Mouse (Mus musculus) thymus, postnatal 4 days (tissue): ENCODE measurements around the gene Rai14.
"Not testable (repeated sequence)": the region's sequence is repeated elsewhere in the genome, so short reads cannot be mapped to it uniquely, and the experiment has no call there.

ENCODE experiments used
- DNase-seq: peaks from one replicate; pipeline ENCODE4 v3.0.0; 2021

Rai14 gene

GRCm38 (mm10) chr15:10599413-10599812 lies 115.0 kb downstream of the Rai14 start:
- no peak for DNase-seq

- no peak for DNase-seq
These were observed 115.9 kb downstream of the Rai14 start for GRCm38 (mm10) chr15:10598259-10599225.

GRCm38 (mm10) chr15:10596871-10597270 lies 117.6 kb downstream of the Rai14 start:
- DNase-seq = no peak

- DNase-seq = no peak
These were observed 119.0 kb downstream of the Rai14 start for GRCm38 (mm10) chr15:10595408-10595807.

GRCm38 (mm10) chr15:10594910-10595309 lies 119.5 kb downstream of the Rai14 start:
- no peak for DNase-seq

- no peak for DNase-seq
These were observed 121.3 kb downstream of the Rai14 start for GRCm38 (mm10) chr15:10593094-10593493.

- no peak for DNase-seq
These were observed 127.9 kb downstream of the Rai14 start for GRCm38 (mm10) chr15:10586565-10586964.

- DNase-seq = no peak
These were observed 129.9 kb downstream of the Rai14 start for GRCm38 (mm10) chr15:10584359-10585187.

- DNase-seq = peak; percentile 83
These were observed 131.0 kb downstream of the Rai14 start for GRCm38 (mm10) chr15:10583408-10583807.

GRCm38 (mm10) chr15:10579159-10579558 lies 135.3 kb downstream of the Rai14 start:
- no peak for DNase-seq

- DNase-seq = no peak
These were observed 147.9 kb downstream of the Rai14 start for GRCm38 (mm10) chr15:10566486-10566885.

- DNase-seq = no peak
These were observed 150.2 kb downstream of the Rai14 start for GRCm38 (mm10) chr15:10564201-10564600.

- DNase-seq = no peak
These were observed 152.1 kb downstream of the Rai14 start for GRCm38 (mm10) chr15:10562281-10562680.

- no peak for DNase-seq
These were observed 154.4 kb downstream of the Rai14 start for GRCm38 (mm10) chr15:10560005-10560404.

- no peak for DNase-seq
These were observed 156.0 kb downstream of the Rai14 start, which contains the start of gene Ttc23l for GRCm38 (mm10) chr15:10558465-10558864. Ttc23l (minus strand) TSS chr15:10558668.

GRCm38 (mm10) chr15:10554336-10554735 lies 160.1 kb downstream of the Rai14 start:
- DNase-seq = no peak

- DNase-seq = no peak
These were observed 173.9 kb downstream of the Rai14 start for GRCm38 (mm10) chr15:10540271-10541088.

GRCm38 (mm10) chr15:10535969-10536368 lies 178.5 kb downstream of the Rai14 start:
- DNase-seq = no peak

- no peak for DNase-seq
These were observed 179.8 kb downstream of the Rai14 start for GRCm38 (mm10) chr15:10534591-10534990.

- DNase-seq = not testable (repeated sequence)
These were observed 181.1 kb downstream of the Rai14 start for GRCm38 (mm10) chr15:10533361-10533760.

- no peak for DNase-seq
These were observed 183.1 kb downstream of the Rai14 start for GRCm38 (mm10) chr15:10531352-10531751.

- DNase-seq = no peak
These were observed 188.5 kb downstream of the Rai14 start for GRCm38 (mm10) chr15:10525896-10526295.
